16 mouse cellular contexts compared by ENCODE assay signal in genomic region chr17:85861328-85861727, GRCm38 (mm10).
"Had no signal": no experiment of that assay in that cellular context is flagged by ENCODE, and none has a peak within 500 bp of the region (broad histone marks: within the 10 kb centered on the region; RNA-seq: fewer than 3 reads in every experiment).

No protein-coding gene starts in this region.

- H3K9me3 ChIP-seq: liver, embryonic 15.5 days; midbrain, embryonic 12.5 days; neural tube, embryonic 15.5 days had no signal

- H3K4me2 ChIP-seq: liver, embryonic 11.5 days; liver, embryonic 15.5 days; midbrain, embryonic 12.5 days; neural tube, embryonic 15.5 days had no signal

- H3K4me3 ChIP-seq: liver, embryonic 15.5 days; megakaryocyte, embryonic 14.5 days; midbrain, embryonic 12.5 days; neural tube, embryonic 15.5 days had no signal

- DNase-seq: kidney, adult 11 months; kidney, adult 9 months; kidney, postnatal 36 days; layer of hippocampus, adult 9-11 months; layer of hippocampus, postnatal 36 days; lung, adult 2 months; lung, postnatal 10 days; right cerebral cortex, adult 18-20 months; right cerebral cortex, postnatal 4 days had no signal

- H3K27ac ChIP-seq: kidney, postnatal 0 days; liver, embryonic 15.5 days; macrophage; midbrain, embryonic 12.5 days; neural tube, embryonic 15.5 days had no signal

- H3K4me1 ChIP-seq: liver, embryonic 15.5 days; megakaryocyte, embryonic 14.5 days had no signal

- H3K9ac ChIP-seq: liver, embryonic 15.5 days; midbrain, embryonic 12.5 days; neural tube, embryonic 15.5 days had no signal

- H3K27me3 ChIP-seq: liver, embryonic 15.5 days; megakaryocyte, embryonic 14.5 days; neural tube, embryonic 15.5 days had no signal

- H3K36me3 ChIP-seq: liver, embryonic 15.5 days; midbrain, embryonic 12.5 days; neural tube, embryonic 15.5 days had no signal
